ENCODE assay signal across 8 mouse cellular contexts in genomic region chr11:116086258-116087193, GRCm38 (mm10). TPM values are rescaled to one million over a fixed set of nuclear protein-coding genes. Genes with fewer than 3 reads are reported as not detected.
DNase-seq lines count a peak whose midpoint lies in the region; ATAC-seq and TF ChIP-seq lines count a peak whose summit lies in the region.

TSS of gene Wbp2 (minus strand) at chr11:116086995.

- peaks cover 10 to 39% of the 10 kb centered on the region in 2 experiments for H3K4me1 ChIP-seq in MEL (ENCODE audit: control insufficient read depth in 1 of 2, insufficient read depth in 2 of 2, low read length in 2 of 2)
- peaks cover 20% of the 10 kb centered on the region for H3K4me1 ChIP-seq in cerebellum, adult 2 months (ENCODE audit: control insufficient read depth, insufficient read depth, low read length)
- 0 out of 2 replicates have a peak, but pooled peaks cover 4% of the 10 kb centered on the region for H3K4me1 ChIP-seq in forebrain, postnatal 0 days (ENCODE audit: insufficient read depth)
- H3K4me1 ChIP-seq in lung, embryonic 15.5 days = peaks cover 18% of the 10 kb centered on the region

- H3K9ac ChIP-seq in MEL (ENCODE audit: control insufficient read depth, low read depth, low read length, poor library complexity, severe bottlenecking) = peak within 1 kb of the TSS; percentile 86
- H3K9ac ChIP-seq in forebrain, postnatal 0 days = peak within 1 kb of the TSS; percentile 36
- H3K9ac ChIP-seq in lung, embryonic 15.5 days = peak within 1 kb of the TSS; percentile 43

- peaks cover 9% of the 10 kb centered on the region for H3K79me2 ChIP-seq in MEL (ENCODE audit: control insufficient read depth, insufficient read depth, low read length, poor library complexity)

- peak within 1 kb of the TSS; percentile 53 to 78 for H3K4me3 ChIP-seq in MEL (ENCODE audit: control insufficient read depth in 1 of 2, insufficient read depth in 1 of 2, low read depth in 2 of 2, low read length in 2 of 2)
- H3K4me3 ChIP-seq in cerebellum, adult 2 months (replicated peaks; ENCODE audit: insufficient read depth, low read depth, low read length) = peak within 1 kb of the TSS; percentile 99
- peak within 1 kb of the TSS; percentile 48 for H3K4me3 ChIP-seq in forebrain, postnatal 0 days (ENCODE audit: low read depth, low read length)
- H3K4me3 ChIP-seq in lung, embryonic 15.5 days = peak within 1 kb of the TSS; percentile 51

- H3K9me3 ChIP-seq in MEL (replicated peaks; ENCODE audit: insufficient read depth, low read length) = no peaks in the 10 kb centered on the region
- H3K9me3 ChIP-seq in forebrain, postnatal 0 days (ENCODE audit: low read length) = no peaks in the 10 kb centered on the region
- H3K9me3 ChIP-seq in lung, embryonic 15.5 days = no peaks in the 10 kb centered on the region

- peak; percentile 59 to 81 for TF ChIP-seq POLR2A in MEL (IDR thresholded peaks at IDR 0.05; ENCODE audit: control insufficient read depth in 1 of 2, insufficient read depth in 1 of 2, low read depth in 1 of 2, low read length in 2 of 2, poor library complexity in 1 of 2)
- peak; percentile 74; the same call in 1 of the 2 replicates for TF ChIP-seq POLR2A in cerebellum, adult 2 months (IDR thresholded peaks at IDR 0.05; ENCODE audit: borderline replicate concordance, insufficient read depth, low read length)

- H3K27me3 ChIP-seq in MEL (ENCODE audit: control insufficient read depth in 1 of 2, insufficient read depth in 2 of 2, low read length in 2 of 2) = no peaks in the 10 kb centered on the region
- no peaks in the 10 kb centered on the region for H3K27me3 ChIP-seq in cerebellum, adult 2 months (ENCODE audit: control insufficient read depth, insufficient read depth, low read length)
- no peaks in the 10 kb centered on the region for H3K27me3 ChIP-seq in forebrain, postnatal 0 days (ENCODE audit: insufficient read depth, low read length)
- no peaks in the 10 kb centered on the region for H3K27me3 ChIP-seq in lung, embryonic 15.5 days

- peak within 1 kb of the TSS; percentile 61 for H3K4me2 ChIP-seq in forebrain, postnatal 0 days (ENCODE audit: low read depth)
- H3K4me2 ChIP-seq in lung, embryonic 15.5 days = peak within 1 kb of the TSS; percentile 61

- 2% methylated on average over 41 of the region's 43 CpGs for WGBS in cerebellum, adult 2 months
- 3% methylated on average over 41 of the region's 43 CpGs for WGBS in forebrain, postnatal 0 days
- 3% methylated on average over 37 of the region's 43 CpGs for WGBS in lung, embryonic 15.5 days

- H3K36me3 ChIP-seq in MEL (ENCODE audit: control insufficient read depth in 1 of 2, insufficient read depth in 2 of 2, low read length in 2 of 2) = peaks cover 0 to 36% of the 10 kb centered on the region in 2 experiments; a peak in 2 of 4 replicates
- peaks cover 22% of the 10 kb centered on the region for H3K36me3 ChIP-seq in forebrain, postnatal 0 days (ENCODE audit: insufficient read depth)
- peaks cover 20% of the 10 kb centered on the region for H3K36me3 ChIP-seq in lung, embryonic 15.5 days

- ATAC-seq in forebrain, postnatal 0 days = peak; percentile 97
- ATAC-seq in lung, embryonic 15.5 days (ENCODE audit: borderline replicate concordance, extremely low read depth, low FRiP score, low TSS enrichment) = peak; percentile 96

- peak in 1 of 2 experiments; percentile 21; a peak in 1 of 4 replicates for TF ChIP-seq EP300 in MEL (IDR thresholded peaks at IDR 0.05; ENCODE audit: low read depth in 1 of 2, low read length in 2 of 2)

- peak within 1 kb of the TSS; percentile 93 for H3K27ac ChIP-seq in MEL (ENCODE audit: control insufficient read depth, low read depth, low read length)
- H3K27ac ChIP-seq in cerebellum, adult 2 months (ENCODE audit: insufficient read depth, low read length) = peak within 1 kb of the TSS; percentile 90
- peak within 1 kb of the TSS; percentile 67 for H3K27ac ChIP-seq in forebrain, postnatal 0 days (ENCODE audit: low read depth, low read length)
- peak within 1 kb of the TSS; percentile 79 for H3K27ac ChIP-seq in lung, embryonic 15.5 days

- no peak for TF ChIP-seq RAD21 in MEL (IDR thresholded peaks at IDR 0.05; ENCODE audit: low read depth, low read length)

- DNase-seq in MEL (ENCODE audit: low read depth, low spot score) = peak; percentile 100
- DNase-seq in cerebellum, adult 2 months = peak; percentile 95 to 99
- peak; percentile 99 for DNase-seq in forebrain, postnatal 0 days
- peak; percentile 98 for DNase-seq in heart, postnatal 4 days
- DNase-seq in layer of hippocampus, adult 8-10 months (ENCODE audit: low spot score in 2 of 2) = peak; percentile 99 to 100
- peak; percentile 99 for DNase-seq in ovary, adult 18-20 months (ENCODE audit: low spot score)
- peak; percentile 99 for DNase-seq in thymus, postnatal 0 days (ENCODE audit: low spot score)

- TF ChIP-seq CTCF in MEL (IDR thresholded peaks at IDR 0.05 in 2 of 3, conservative IDR thresholded peaks at IDR 0.05 in 1 of 3; ENCODE audit: control insufficient read depth in 1 of 3, insufficient read depth in 1 of 3, low read depth in 2 of 3, low read length in 3 of 3, poor library complexity in 1 of 3, severe bottlenecking in 1 of 3) = no peak
- TF ChIP-seq CTCF in cerebellum, adult 2 months (IDR thresholded peaks at IDR 0.05; ENCODE audit: borderline replicate concordance, insufficient read depth, low read depth, low read length) = no peak
- TF ChIP-seq CTCF in forebrain, postnatal 0 days (IDR thresholded peaks at IDR 0.05; ENCODE audit: low read depth) = peak; percentile 63

TF ChIP-seq in MEL, 35 proteins besides CTCF, POLR2A, EP300 and RAD21 (continues in another document):
- TF ChIP-seq NELFE (IDR thresholded peaks at IDR 0.05; ENCODE audit: low read depth, low read length) (peak; percentile 76), ELF1 (IDR thresholded peaks at IDR 0.05; ENCODE audit: low read depth, low read length) (peak; percentile 74), TBP (IDR thresholded peaks at IDR 0.05; ENCODE audit: low read depth, low read length) (peak; percentile 49; the same call in 1 of the 2 replicates), GABPA (IDR thresholded peaks at IDR 0.05; ENCODE audit: low read depth, low read length) (no peak), MYC (IDR thresholded peaks at IDR 0.05; ENCODE audit: low read depth, low read length) (peak; percentile 93), NRF1 (IDR thresholded peaks at IDR 0.05; ENCODE audit: insufficient read depth, low read depth, low read length, poor library complexity, severe bottlenecking) (peak; percentile 99), POLR2AphosphoS5 (IDR thresholded peaks at IDR 0.05; ENCODE audit: borderline replicate concordance, low read depth, low read length) (no peak), SMC3 (IDR thresholded peaks at IDR 0.05; ENCODE audit: low read depth, low read length) (no peak), CHD2 (IDR thresholded peaks at IDR 0.05; ENCODE audit: low read length) (peak; percentile 54; the same call in 1 of the 2 replicates), MAZ (IDR thresholded peaks at IDR 0.05; ENCODE audit: low read depth, low read length) (peak; percentile 89), SIN3A (IDR thresholded peaks at IDR 0.05; ENCODE audit: low read length) (peak; percentile 80), MAFK (IDR thresholded peaks at IDR 0.05; ENCODE audit: borderline replicate concordance, low read depth, low read length) (no peak), USF2 (IDR thresholded peaks at IDR 0.05; ENCODE audit: borderline replicate concordance in 1 of 2, insufficient read depth in 1 of 2, low read depth in 1 of 2, low read length in 2 of 2) (peak; percentile 89 to 97), MYB (IDR thresholded peaks at IDR 0.05; ENCODE audit: low read depth, low read length) (no peak), POLR2AphosphoS2 (IDR thresholded peaks at IDR 0.05; ENCODE audit: low read length) (no peak; the same call in 1 of the 2 replicates), ZNF384 (IDR thresholded peaks at IDR 0.05; ENCODE audit: low read depth, low read length) (no peak), TCF12 (IDR thresholded peaks at IDR 0.05; ENCODE audit: low read depth, low read length) (peak; percentile 75), HCFC1 (IDR thresholded peaks at IDR 0.05; ENCODE audit: low read depth, low read length) (peak; percentile 98), ZMIZ1 (IDR thresholded peaks at IDR 0.05; ENCODE audit: low read depth, low read length) (no peak), JUND (IDR thresholded peaks at IDR 0.05; ENCODE audit: low read depth, low read length) (no peak), MAX (IDR thresholded peaks at IDR 0.05; ENCODE audit: low read length) (peak; percentile 99), TAL1 (IDR thresholded peaks at IDR 0.05; ENCODE audit: low read length) (no peak), USF1 (IDR thresholded peaks at IDR 0.05; ENCODE audit: low read depth, low read length) (peak; percentile 100), ETS1 (IDR thresholded peaks at IDR 0.05; ENCODE audit: low read depth, low read length) (peak; percentile 69), MXI1 (IDR thresholded peaks at IDR 0.05; ENCODE audit: low read depth, low read length) (peak; percentile 75), GATA1 (IDR thresholded peaks at IDR 0.05; ENCODE audit: low read depth, low read length) (no peak), CHD1 (IDR thresholded peaks at IDR 0.05; ENCODE audit: low read depth, low read length) (no peak), BHLHE40 (IDR thresholded peaks at IDR 0.05; ENCODE audit: borderline replicate concordance, low read depth, low read length) (peak; percentile 93), E2F4 (IDR thresholded peaks at IDR 0.05; ENCODE audit: borderline replicate concordance, low read depth, low read length) (peak; percentile 72), ZC3H11A (IDR thresholded peaks at IDR 0.05; ENCODE audit: low read depth, low read length) (no peak), KAT2A (conservative IDR thresholded peaks at IDR 0.05; ENCODE audit: low read depth, low read length) (peak; percentile 98), RCOR1 (IDR thresholded peaks at IDR 0.05; ENCODE audit: low read depth, low read length) (no peak)

RNA-seq across cellular contexts. Expression of gene Wbp2, which starts in this region (rescaled TPM):
- 16.5 and 19.4 TPM in 2 replicates for total RNA-seq in MEL (2012; rRNA removed)
- 10 to 100 TPM in 1 of 2 experiments, not detected in 1; 75.8 TPM for polyA plus RNA-seq in MEL (2012; ENCODE audit: insufficient read depth in 1 of 2, insufficient read length in 2 of 2, low read depth in 1 of 2, low replicate concordance in 2 of 2, missing spikeins in 1 of 2)
- 509 and 539 TPM in 2 replicates for polyA plus RNA-seq in cerebellum, adult 2 months (2012; rRNA removed)
- total RNA-seq in forebrain, postnatal 0 days (2014; rRNA removed) = 94.7 and 130 TPM in 2 replicates
- polyA plus RNA-seq in forebrain, postnatal 0 days (2015; fragmentation: Nextera tagmentation; extraction: Ambion mirVana) = 281 and 287 TPM in 2 replicates
- 100 to 1,000 TPM; 107 TPM for total RNA-seq in heart, postnatal 4 days (2021)
- total RNA-seq in layer of hippocampus, adult 8-10 months (2022) = 100 to 1,000 TPM; 387 to 440 (median 429) TPM
- polyA plus RNA-seq in lung, embryonic 15.5 days (2015; fragmentation: Nextera tagmentation; extraction: Ambion mirVana) = 58.0 and 67.9 TPM in 2 replicates
- polyA plus RNA-seq in thymus, postnatal 0 days (2015; fragmentation: Nextera tagmentation; extraction: Ambion mirVana) = 75.1 and 97.4 TPM in 2 replicates

Comparison
In these comparisons a context has a peak if more than half of its experiments do, and no peak if none do; other contexts are left out.
1. Peak in every context shown above with its lines: DNase-seq, ATAC-seq, H3K4me3 ChIP-seq and H3K27ac ChIP-seq.
2. H3K4me3 ChIP-seq: peak in every context shown above with its lines; median percentile 99 in cerebellum, adult 2 months; 66 in MEL; 51 in lung, embryonic 15.5 days; 48 in forebrain, postnatal 0 days.
3. H3K9ac ChIP-seq: peak in every context shown above with its lines; median percentile 86 in MEL; 43 in lung, embryonic 15.5 days; 36 in forebrain, postnatal 0 days.